Mouse (Mus musculus) kidney, embryonic 16.5 days (tissue): Measurements from ENCODE around the gene Ccdc122. TPM values are rescaled to one million over a fixed set of nuclear protein-coding genes. Genes with fewer than 3 reads are reported as not detected.

Experiments
- ATAC-seq: fragments of 200-750 bp; cut with Nextera tagmentation; 2 replicates; pipeline ENCODE4 v1.8.0; 2017; ENCODE audit warnings: moderate TSS enrichment; ENCODE audit not compliant: low FRiP score, low TSS enrichment
- H3K27ac ChIP-seq: fragments of 300-500 bp; sonication (generic); 2 replicates; pipeline ENCODE4 v1.5.1; 2014; ENCODE audit warnings: low read length
- H3K27me3 ChIP-seq: fragments of 300-500 bp; sonication (generic); 2 replicates; pipeline ENCODE4 v1.6.1; 2014; ENCODE audit warnings: low read length, control low read depth, mixed read lengths; ENCODE audit not compliant: insufficient read depth
- H3K36me3 ChIP-seq: fragments of 300-500 bp; sonication (generic); 2 replicates; pipeline ENCODE4 v1.6.1; 2014; ENCODE audit warnings: low read length, control low read depth, mixed read lengths; ENCODE audit not compliant: insufficient read depth
- H3K4me1 ChIP-seq: fragments of 300-500 bp; sonication (generic); 2 replicates; pipeline ENCODE4 v1.6.1; 2014; ENCODE audit warnings: low read length, control low read depth, mixed read lengths; ENCODE audit not compliant: insufficient read depth
- H3K4me2 ChIP-seq: fragments of 300-500 bp; sonication (generic); replicated peaks from 2 replicates; pipeline ENCODE4 v1.6.1; 2014; ENCODE audit warnings: low read depth, low read length
- H3K4me3 ChIP-seq: fragments of 300-500 bp; sonication (generic); 2 replicates; pipeline ENCODE4 v1.5.1; 2014; ENCODE audit warnings: mild to moderate bottlenecking, low read length
- H3K9ac ChIP-seq: fragments of 300-500 bp; sonication (generic); replicated peaks from 2 replicates; pipeline ENCODE4 v1.6.1; 2014; ENCODE audit warnings: low read length
- H3K9me3 ChIP-seq: fragments of 300-500 bp; sonication (generic); 2 replicates; pipeline ENCODE4 v1.6.1; 2016; ENCODE audit warnings: low read length, control low read depth
- WGBS: fragments of 180-500 bp; shearing (Covaris S2); extraction: QIAGEN DNeasy Blood & Tissue Kit; methylation state at CpG from one replicate; pipeline ENCODE4 v1.1.7; 2014; 5-methylcytosine and 5-hydroxymethylcytosine counted together
- polyA plus RNA-seq: library from polyadenylated mRNA; unstranded; fragments of >200 nt; fragmentation: Nextera tagmentation; extraction: Ambion mirVana; gene quantifications from 2 replicates; pipeline ENCODE4 v1.2.1, GENCODE M21; 2015

Gene Ccdc122
- polyA plus RNA-seq, 1 experiment from 2014 or later, result 2.2 TPM

GRCm38 (mm10) chr14:77151431-77151830, 114.9 kb downstream of the Ccdc122 start:
- H3K27me3 ChIP-seq, result peaks cover 9% of the 10 kb centered on the region; the same call in 1 of the 2 replicates
- H3K36me3 ChIP-seq, result no peaks in the 10 kb centered on the region
- 90% methylated on average over 7 of the region's 7 CpGs for WGBS
- no peak overlapping the region for H3K4me3 ChIP-seq
- peaks cover 6% of the 10 kb centered on the region; the same call in 1 of the 2 replicates for H3K4me1 ChIP-seq
- no peak for ATAC-seq
- no peak overlapping the region for H3K4me2 ChIP-seq
- H3K9ac ChIP-seq, result no peak overlapping the region
- no peak overlapping the region for H3K27ac ChIP-seq
- H3K9me3 ChIP-seq, result 0 out of 2 replicates have a peak, but pooled peaks cover 3% of the 10 kb centered on the region

DNA sequence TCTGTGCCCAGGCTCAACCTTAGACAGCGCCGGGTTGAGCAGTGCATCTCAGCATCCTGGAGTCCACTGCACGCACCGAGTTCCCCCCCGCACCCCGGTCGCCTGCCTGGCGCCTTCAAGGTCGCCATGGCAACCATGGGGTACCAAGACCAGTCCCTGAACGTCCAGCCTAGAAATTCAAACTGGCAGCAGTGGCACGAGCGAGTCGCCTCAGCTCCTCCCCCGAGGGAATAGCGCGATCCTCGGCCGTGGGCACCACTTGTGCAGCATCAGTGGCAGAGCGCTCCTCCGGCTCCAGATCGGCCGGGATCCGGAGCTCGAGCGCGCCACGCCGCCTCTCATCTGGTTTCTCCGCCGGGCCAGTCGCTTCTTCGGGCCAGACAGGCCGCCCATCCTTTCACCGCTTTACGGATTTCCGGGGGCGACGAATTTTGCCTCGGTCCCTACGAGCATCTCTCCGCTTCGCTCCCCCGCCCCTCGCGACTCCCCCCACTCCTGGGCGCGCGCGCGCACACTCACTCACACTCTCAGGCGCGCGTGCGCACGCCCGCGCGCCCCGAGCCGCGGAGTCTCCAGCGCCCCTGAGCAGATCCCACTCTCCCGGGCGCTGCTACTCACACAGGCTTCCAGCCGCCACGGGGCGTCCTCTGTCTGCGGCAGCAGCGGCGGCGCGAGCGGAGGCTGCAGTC, 119.8 kb downstream of the Ccdc122 start, which contains the start of gene Enox1:
Gene Enox1, plus strand, starts transcription at position 542 of the 689 bp plus-strand sequence.
- peaks cover 17% of the 10 kb centered on the region; the same call in 1 of the 2 replicates for H3K4me1 ChIP-seq
- ATAC-seq, result peak; percentile 89
- H3K4me3 ChIP-seq, result peak within 1 kb of the TSS; percentile 73
- H3K9me3 ChIP-seq, result no peaks in the 10 kb centered on the region
- H3K27me3 ChIP-seq, result peaks cover 25% of the 10 kb centered on the region
- H3K4me2 ChIP-seq, result peak within 1 kb of the TSS; percentile 99
- no peak within 1 kb of the TSS for H3K27ac ChIP-seq
- WGBS, result under 1% methylated on average over 73 of the region's 73 CpGs
- H3K36me3 ChIP-seq, result no peaks in the 10 kb centered on the region
- H3K9ac ChIP-seq, result peak within 1 kb of the TSS; percentile 72

- Histone ChIP-seq H3K36me3 (no peaks in the 10 kb centered on the region), H3K27ac (no peak overlapping the region), H3K4me3 (peak overlapping the region; percentile 73), H3K4me1 (peaks cover 17% of the 10 kb centered on the region; the same call in 1 of the 2 replicates), H3K27me3 (peaks cover 25% of the 10 kb centered on the region), H3K9me3 (no peaks in the 10 kb centered on the region), H3K9ac (peak overlapping the region; percentile 72), H3K4me2 (peak overlapping the region; percentile 99)
- peak; percentile 77 for ATAC-seq
- WGBS, result under 1% methylated on average over 62 of the region's 64 CpGs
These were observed 120.4 kb downstream of the Ccdc122 start for GRCm38 (mm10) chr14:77156911-77157504.

DNA sequence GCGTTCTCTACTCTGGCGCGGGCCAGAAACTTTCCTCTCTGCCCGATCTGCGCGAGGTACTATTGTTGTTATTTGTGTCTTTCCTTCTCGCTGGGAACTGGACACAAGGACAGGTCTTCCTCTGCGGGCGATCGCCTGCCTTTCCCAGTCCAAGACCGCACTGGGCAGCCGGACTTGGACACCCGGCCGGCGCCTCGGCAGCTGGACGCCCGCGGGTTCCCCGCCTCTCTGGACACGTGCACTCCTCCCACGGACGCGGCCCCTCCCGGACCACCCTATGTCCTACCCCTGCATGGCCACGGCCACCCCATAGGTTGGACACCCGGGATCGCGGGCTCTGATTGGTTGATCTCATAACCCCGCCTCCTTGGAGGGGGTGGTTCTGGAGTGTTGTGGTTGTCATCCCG, 120.9 kb downstream of the Ccdc122 start:
- WGBS, result 2% methylated on average over 31 of the region's 31 CpGs
- H3K27me3 ChIP-seq, result peaks cover 25% of the 10 kb centered on the region
- ATAC-seq, result peak; percentile 90
- peak overlapping the region; percentile 73 for H3K4me3 ChIP-seq
- H3K27ac ChIP-seq, result no peak overlapping the region
- peaks cover 17% of the 10 kb centered on the region; the same call in 1 of the 2 replicates for H3K4me1 ChIP-seq
- H3K9ac ChIP-seq, result peak overlapping the region; percentile 72
- peak overlapping the region; percentile 99 for H3K4me2 ChIP-seq
- no peaks in the 10 kb centered on the region for H3K36me3 ChIP-seq
- no peaks in the 10 kb centered on the region for H3K9me3 ChIP-seq

- H3K9ac ChIP-seq, result no peak overlapping the region
- no peaks in the 10 kb centered on the region for H3K36me3 ChIP-seq
- ATAC-seq, result no peak
- no peaks in the 10 kb centered on the region for H3K9me3 ChIP-seq
- peaks cover 25% of the 10 kb centered on the region for H3K27me3 ChIP-seq
- H3K4me3 ChIP-seq, result no peak overlapping the region
- no peak overlapping the region for H3K27ac ChIP-seq
- WGBS, result 80% methylated on average over 5 of the region's 5 CpGs
- H3K4me1 ChIP-seq, result peaks cover 17% of the 10 kb centered on the region; the same call in 1 of the 2 replicates
- no peak overlapping the region for H3K4me2 ChIP-seq
These were observed 122.8 kb downstream of the Ccdc122 start for GRCm38 (mm10) chr14:77159397-77159796.

Other genes starting within 250 kb of the Ccdc122 start
- gene Lacc1, start 132 bp downstream of the Ccdc122 start, polyA plus RNA-seq, result 5.9 and 6.8 TPM in 2 replicates
- gene Enox1, start 120.0 kb downstream of the Ccdc122 start, polyA plus RNA-seq, result 7.7 and 7.9 TPM in 2 replicates